Mouse (Mus musculus): ENCODE measurements around the gene Psmd3.

Gene Psmd3

GRCm38 (mm10) chr11:98693201-98693600 is 10.8 kb downstream of the Psmd3 start:
- DNase-seq = no peak

- DNase-seq = no peak
Observed at GRCm38 (mm10) chr11:98693746-98694145, 11.4 kb downstream of the Psmd3 start.

GRCm38 (mm10) chr11:98694301-98694700 is 11.9 kb downstream of the Psmd3 start:
- no peak for DNase-seq

DNA sequence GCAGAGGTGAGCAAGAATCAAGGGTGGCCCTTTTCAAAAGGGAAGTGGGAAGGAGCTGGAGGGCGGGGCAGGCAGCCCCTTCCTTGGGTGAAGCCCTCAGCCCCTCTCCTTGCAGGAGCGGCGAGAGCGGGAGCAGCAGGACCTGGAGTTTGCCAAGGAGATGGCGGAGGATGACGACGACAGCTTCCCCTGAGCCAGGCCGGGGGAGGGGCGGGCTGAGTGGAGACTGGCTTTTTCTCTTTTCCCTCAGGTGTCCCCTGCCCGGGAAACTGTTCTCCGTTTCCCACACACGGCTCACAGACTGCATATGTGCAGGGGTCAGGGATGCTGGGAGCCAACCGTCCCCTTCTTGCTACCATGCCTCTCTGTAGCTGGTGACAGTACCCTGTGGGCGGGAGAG is 13.1 kb downstream of the Psmd3 start:
- DNase-seq = no peak

- no peak for DNase-seq
Observed at GRCm38 (mm10) chr11:98696454-98697216, 14.3 kb downstream of the Psmd3 start.

GRCm38 (mm10) chr11:98697225-98697624 is 14.9 kb downstream of the Psmd3 start:
- no peak for DNase-seq

DNA sequence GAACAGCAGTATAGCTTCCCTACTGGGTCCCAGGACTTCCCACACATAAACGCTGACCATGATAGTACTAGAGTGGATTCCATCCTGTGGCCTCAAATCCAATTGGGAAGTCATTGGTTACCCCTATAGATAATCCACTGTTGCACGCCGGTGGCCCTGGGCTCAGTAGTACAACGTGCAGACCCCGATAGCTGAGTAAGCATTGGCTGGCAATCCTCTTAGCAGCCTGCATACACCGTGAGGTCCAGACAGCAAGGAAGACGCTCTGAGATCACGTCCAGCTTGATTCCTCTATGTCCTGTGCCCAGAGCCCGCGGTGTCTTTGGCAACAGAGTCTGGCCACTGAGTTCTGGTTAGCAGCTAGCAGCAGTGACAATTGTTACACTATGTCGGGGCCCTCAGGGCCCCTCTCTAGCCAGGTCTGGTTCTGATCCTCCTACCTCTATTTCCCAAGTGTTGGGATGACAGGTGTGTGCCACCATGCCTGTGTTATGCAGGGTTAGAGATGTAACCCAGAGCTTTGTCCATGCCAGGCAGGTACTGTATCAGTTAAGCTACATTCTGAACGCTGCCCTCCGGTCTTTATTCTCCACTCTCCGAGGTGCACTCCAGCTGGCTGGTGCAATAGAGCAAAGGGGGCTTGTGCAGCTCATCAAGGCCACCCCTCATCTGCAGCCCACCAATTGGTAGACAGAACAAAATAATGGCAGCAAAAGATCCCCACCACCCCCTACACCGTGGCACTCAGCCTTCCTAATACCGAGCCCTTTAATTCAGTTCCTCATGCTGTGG is 16.7 kb downstream of the Psmd3 start:
- no peak for DNase-seq

DNA sequence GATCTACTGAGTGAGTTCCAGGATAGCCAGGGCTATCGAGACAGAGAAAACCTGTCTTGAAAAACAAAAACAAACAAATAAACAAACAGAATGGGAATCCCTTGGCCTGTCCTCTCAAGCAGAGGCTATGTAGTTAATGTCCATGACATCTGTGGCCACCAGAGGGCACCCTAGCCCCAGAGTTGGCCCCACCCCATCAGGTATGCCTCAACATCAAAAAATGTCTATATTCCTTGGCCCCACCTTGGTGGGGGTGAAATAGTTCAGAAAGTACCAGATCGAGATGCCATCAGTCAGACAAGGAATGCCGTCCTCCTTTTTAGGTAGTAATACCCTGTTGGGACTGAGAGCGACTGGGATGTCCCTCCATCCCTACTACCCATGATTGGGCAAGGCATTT is 17.6 kb downstream of the Psmd3 start:
- peak; percentile 91 for DNase-seq

- DNase-seq = no peak
Observed at GRCm38 (mm10) chr11:98701213-98701670, 18.9 kb downstream of the Psmd3 start, which contains the start of gene Csf3. TSS of gene Csf3 (plus strand) at chr11:98701263.

DNA sequence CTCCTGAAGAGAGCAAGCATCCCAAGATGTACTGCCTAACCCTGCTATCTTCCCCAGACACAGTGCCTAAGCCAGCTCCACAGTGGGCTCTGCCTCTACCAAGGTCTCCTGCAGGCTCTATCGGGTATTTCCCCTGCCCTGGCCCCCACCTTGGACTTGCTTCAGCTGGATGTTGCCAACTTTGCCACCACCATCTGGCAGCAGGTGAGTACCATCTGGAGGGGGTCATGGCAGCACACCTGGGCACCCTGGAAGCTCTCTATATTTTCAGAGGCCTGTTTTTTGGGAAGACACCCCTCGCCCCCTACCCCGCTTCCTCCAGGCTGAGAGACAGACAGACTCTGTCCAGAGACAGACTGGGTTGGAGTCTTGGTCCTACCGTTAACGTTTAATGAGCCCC is 20.0 kb downstream of the Psmd3 start:
- no peak for DNase-seq

- no peak for DNase-seq
Observed at GRCm38 (mm10) chr11:98705021-98705420, 22.7 kb downstream of the Psmd3 start.

DNA sequence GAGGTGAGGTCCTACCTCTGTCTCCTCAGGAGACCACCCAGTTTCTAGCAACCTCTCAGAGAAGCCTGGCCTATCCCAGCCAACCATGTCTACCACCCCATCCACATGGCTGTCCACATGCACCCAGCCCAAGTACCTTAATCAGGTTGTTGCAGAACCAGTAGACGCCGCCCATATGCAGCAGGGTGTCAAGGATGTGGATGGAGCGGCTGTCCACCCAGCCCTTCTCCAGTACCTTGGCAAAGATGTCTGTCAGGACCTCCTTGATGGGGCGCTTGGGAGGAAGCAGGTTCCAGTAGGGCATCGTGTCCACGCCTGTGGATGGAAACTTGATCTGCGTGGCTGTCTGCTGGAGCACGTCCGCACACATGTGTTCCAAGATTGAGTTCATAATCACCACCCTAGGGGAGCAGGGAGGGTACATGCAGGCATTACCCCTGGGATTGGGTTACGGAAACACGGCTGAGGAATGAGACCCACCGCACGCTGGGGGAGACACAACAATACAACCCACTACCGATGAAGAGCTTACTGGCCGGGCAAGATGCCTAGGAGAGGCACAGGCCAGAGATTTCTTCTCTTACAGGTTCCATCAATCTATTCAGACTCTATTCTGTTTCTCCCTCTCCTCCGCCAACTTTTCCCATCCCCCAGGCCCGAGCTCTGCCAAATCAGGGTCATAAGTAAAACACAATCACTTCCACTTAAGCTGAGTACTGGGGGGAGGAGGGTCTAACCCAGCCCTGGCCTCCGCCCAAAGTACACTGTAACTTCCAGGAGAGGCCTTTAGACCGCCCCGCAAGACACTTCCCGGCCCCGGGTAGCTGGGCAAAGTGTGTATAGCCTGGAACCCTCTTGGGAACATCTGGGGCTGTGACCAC is 25.3 kb downstream of the Psmd3 start:
- DNase-seq = peak; percentile 81

GRCm38 (mm10) chr11:98708282-98708956 is 26.1 kb downstream of the Psmd3 start:
- peak; percentile 80 for DNase-seq

DNA sequence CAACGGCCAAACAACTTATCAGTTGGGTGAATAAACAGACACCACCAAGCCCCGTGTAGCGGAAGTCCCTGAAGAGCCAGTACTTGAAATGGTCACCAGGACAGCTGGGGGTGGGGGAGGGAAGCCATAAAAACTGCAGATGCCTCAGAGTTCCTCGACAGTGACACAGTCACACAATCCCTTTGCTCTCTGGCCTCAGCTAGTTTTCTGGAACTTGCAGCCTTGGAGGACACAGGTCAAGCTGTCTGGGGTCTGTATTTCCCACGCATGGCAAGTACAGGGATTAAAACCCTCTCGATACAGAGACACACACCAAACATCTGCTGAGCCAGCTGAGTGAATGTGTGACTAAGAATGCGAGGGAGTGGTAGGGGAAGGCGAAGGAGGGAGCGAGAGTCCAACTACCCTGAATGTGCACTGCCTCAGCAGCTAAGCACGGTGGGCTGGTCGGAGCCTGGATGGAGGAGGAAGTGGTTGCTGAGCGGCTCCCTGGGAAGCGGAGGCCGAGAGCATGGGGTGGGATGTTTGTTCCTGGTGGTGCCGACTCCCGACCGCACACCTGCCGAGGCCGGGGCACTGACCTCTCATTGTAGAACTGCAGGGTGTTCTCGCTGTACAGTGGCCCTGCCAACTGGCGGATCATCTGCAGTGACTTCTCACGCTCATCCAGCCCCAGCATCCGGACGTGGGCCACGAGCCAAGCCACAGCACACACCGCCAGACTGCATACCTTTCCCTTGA is 26.8 kb downstream of the Psmd3 start:
- peak; percentile 45 for DNase-seq

- peak; percentile 93 for DNase-seq
Observed at GRCm38 (mm10) chr11:98710416-98711045, 28.2 kb downstream of the Psmd3 start.

DNA sequence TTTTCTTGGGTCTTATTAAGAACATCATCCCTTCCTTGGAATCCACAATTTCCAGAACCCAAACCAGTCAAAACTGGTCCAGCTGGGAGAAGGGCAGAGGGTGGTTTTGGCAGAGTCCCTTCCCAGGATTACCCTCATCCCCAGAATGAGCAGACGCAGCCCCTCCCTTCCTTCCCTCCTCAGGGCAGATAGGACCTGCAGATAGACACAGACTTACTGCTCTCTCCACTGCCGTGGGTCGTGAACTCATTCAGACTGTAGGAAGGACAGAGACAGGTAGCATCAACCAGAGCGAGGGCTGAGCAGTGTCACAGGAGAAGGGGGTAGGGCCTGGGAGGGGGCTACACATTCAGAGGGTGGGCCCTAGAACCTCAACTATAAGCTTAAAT is 28.7 kb downstream of the Psmd3 start:
- DNase-seq = no peak

GRCm38 (mm10) chr11:98712009-98712408 is 29.7 kb downstream of the Psmd3 start:
- DNase-seq = peak; percentile 66

DNA sequence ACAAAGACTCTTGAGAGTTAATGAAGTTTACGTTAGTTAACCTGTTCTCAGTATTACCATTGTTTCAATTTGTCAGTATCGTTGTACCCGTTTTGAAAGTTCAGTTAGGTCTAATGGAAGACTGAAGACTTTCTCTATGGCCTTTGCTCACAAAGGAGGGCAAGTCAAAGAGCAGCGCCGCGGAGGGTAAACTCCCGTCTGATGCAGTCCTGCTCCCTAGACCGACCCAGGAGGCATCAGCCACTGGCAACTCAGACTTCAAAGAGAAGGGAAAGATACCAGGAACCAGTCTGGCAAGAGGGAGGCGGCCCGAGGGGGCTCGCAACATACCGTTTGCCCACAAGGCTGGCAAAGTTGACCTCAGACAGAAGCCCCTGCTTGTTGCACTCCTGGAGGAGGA is 31.3 kb downstream of the Psmd3 start:
- no peak for DNase-seq

- no peak for DNase-seq
Observed at GRCm38 (mm10) chr11:98715946-98716345, 33.6 kb downstream of the Psmd3 start.

- DNase-seq = peak; percentile 81
Observed at GRCm38 (mm10) chr11:98717904-98718303, 35.5 kb downstream of the Psmd3 start.

DNA sequence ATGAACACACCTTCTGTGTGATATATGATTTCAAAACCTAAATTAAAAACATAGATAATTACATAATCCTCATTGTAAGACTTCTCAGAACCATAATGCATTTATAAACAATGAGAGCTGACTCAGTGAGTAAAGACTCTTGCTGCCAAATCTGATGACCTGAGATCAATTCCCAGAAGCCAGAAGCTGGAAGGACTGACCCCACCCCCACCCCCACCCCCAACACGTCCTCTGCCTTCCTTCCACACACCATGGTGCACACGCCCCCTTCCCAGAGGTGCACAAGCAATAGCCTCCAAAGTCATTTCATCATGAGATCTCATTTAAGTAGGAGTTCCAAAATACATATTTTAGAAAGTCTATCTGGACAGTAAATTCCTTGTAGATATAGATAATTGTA is 38.4 kb downstream of the Psmd3 start:
- DNase-seq = no peak
